Mouse (Mus musculus): ENCODE measurements at regions not wholly inside any gene's neighbourhood (a gene's known extent, or its start where the extent isn't known, plus 50 kb on each side); places are given as distances from the start of the nearest gene placed in this dataset.

DNA sequence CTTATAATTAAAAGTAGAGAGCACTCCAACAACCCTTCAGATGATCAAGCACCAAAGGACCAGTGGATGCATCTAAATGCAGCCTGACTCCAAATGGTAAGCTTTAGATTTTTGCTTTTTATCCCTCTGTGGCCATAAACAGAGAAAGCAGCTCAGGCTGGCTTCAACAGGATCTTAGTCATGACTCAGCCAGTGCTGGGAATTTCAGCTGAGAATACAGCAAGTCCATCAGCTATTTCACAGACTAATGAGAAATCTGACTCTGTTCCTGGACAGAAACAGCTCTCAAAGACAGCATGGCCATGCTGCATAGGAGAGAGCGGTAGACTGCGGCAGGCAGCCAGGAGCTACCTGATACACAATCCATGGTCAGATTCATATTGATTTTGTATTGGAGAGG lies 1800.4 kb upstream of the 5930422O12Rik start:
- Histone ChIP-seq H3K36me3 (ENCODE audit: control insufficient read depth, insufficient read depth) (no peaks in the 10 kb centered on the region), H3K79me2 (ENCODE audit: control insufficient read depth, insufficient read depth) (no peaks in the 10 kb centered on the region), H3K4me3 (ENCODE audit: insufficient read depth, poor library complexity, severe bottlenecking) (no peak overlapping the region), H3ac (ENCODE audit: control insufficient read depth, insufficient read length, low read depth) (no peak overlapping the region), H3K79me3 (ENCODE audit: low read depth) (no peaks in the 10 kb centered on the region), H3K27me3 (ENCODE audit: control insufficient read depth, insufficient read depth, insufficient read length) (no peaks in the 10 kb centered on the region)
- TF ChIP-seq MAX (IDR thresholded peaks at IDR 0.05) (no peak), MYOG (IDR thresholded peaks at IDR 0.05; ENCODE audit: control insufficient read depth, extremely low read depth, insufficient read length) (no peak), USF1 (IDR thresholded peaks at IDR 0.05; ENCODE audit: low read depth) (no peak), CEBPB (IDR thresholded peaks at IDR 0.05; ENCODE audit: low read depth) (no peak)

DNA sequence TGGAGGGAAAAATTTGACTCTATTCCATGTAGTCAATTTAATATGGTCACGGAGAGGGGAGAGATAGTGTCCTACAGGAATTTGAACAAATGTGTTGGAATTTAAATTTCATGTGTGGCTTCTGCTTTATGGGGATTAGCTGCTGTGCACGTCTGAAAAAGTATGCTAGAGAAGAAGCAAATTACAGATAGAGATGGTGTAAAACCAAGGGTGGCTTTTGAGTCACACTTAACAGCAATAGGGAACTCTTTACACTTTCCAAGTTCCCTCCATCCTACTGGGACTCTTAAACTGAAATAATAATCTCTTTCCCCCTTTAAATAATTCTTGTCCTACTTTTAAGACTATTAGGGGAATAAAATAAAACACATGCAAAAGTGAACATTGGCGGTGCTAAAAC lies 1790.1 kb upstream of the 5930422O12Rik start:
- H3K36me3 ChIP-seq (ENCODE audit: control insufficient read depth, insufficient read depth) = no peaks in the 10 kb centered on the region
- H3ac ChIP-seq (ENCODE audit: control insufficient read depth, insufficient read length, low read depth) = no peak overlapping the region
- no peaks in the 10 kb centered on the region for H3K79me2 ChIP-seq (ENCODE audit: control insufficient read depth, insufficient read depth)
- H3K79me3 ChIP-seq (ENCODE audit: low read depth) = no peaks in the 10 kb centered on the region
- TF ChIP-seq CEBPB (IDR thresholded peaks at IDR 0.05; ENCODE audit: low read depth) (no peak), MAX (IDR thresholded peaks at IDR 0.05) (no peak), CTCF (IDR thresholded peaks at IDR 0.05; ENCODE audit: control insufficient read depth, insufficient read depth, insufficient read length) (no peak), MYOG (IDR thresholded peaks at IDR 0.05; ENCODE audit: control insufficient read depth, extremely low read depth, insufficient read length) (no peak), MYOD1 (IDR thresholded peaks at IDR 0.05; ENCODE audit: control insufficient read depth, insufficient read length, low read depth) (no peak), USF1 (IDR thresholded peaks at IDR 0.05; ENCODE audit: low read depth) (no peak), FOSL1 (IDR thresholded peaks at IDR 0.05; ENCODE audit: insufficient read depth, low read length, poor library complexity, severe bottlenecking) (no peak)
- no peaks in the 10 kb centered on the region for H3K27me3 ChIP-seq (ENCODE audit: control insufficient read depth, insufficient read depth, insufficient read length)
- no peak overlapping the region for H3K4me3 ChIP-seq (ENCODE audit: insufficient read depth, poor library complexity, severe bottlenecking)

DNA sequence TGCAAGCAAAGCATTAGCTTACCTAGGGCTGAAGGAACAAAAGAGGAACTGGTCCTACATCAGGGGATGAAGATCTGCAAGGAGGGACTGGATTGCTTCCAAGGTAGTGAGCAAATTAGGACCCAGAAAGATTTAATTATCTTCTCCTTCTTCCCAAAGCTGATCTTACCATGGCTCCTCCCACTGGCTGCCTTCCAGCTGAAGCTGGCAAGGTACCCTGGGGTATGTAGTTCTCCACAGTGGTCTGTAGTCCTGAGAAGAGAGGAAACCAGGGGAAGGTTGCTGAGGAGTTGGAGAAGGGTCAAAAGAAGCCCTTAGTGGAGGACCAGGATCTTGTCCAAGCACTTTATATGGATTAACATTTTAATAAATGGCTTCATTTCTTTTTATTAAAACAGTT lies 1764.8 kb upstream of the 5930422O12Rik start:
- Histone ChIP-seq H3K79me2 (ENCODE audit: control insufficient read depth, insufficient read depth) (no peaks in the 10 kb centered on the region), H3ac (ENCODE audit: control insufficient read depth, insufficient read length, low read depth) (no peak overlapping the region), H3K79me3 (ENCODE audit: low read depth) (no peaks in the 10 kb centered on the region), H3K4me3 (ENCODE audit: insufficient read depth, poor library complexity, severe bottlenecking) (no peak overlapping the region), H3K36me3 (ENCODE audit: control insufficient read depth, insufficient read depth) (no peaks in the 10 kb centered on the region), H3K27me3 (ENCODE audit: control insufficient read depth, insufficient read depth, insufficient read length) (no peaks in the 10 kb centered on the region)
- TF ChIP-seq FOSL1 (IDR thresholded peaks at IDR 0.05; ENCODE audit: insufficient read depth, low read length, poor library complexity, severe bottlenecking) = no peak
- TF ChIP-seq MYOG (IDR thresholded peaks at IDR 0.05; ENCODE audit: control insufficient read depth, extremely low read depth, insufficient read length) = no peak
- TF ChIP-seq CEBPB (IDR thresholded peaks at IDR 0.05; ENCODE audit: low read depth) = no peak
- no peak for TF ChIP-seq MYOD1 (IDR thresholded peaks at IDR 0.05; ENCODE audit: control insufficient read depth, insufficient read length, low read depth)
- TF ChIP-seq CTCF (IDR thresholded peaks at IDR 0.05; ENCODE audit: control insufficient read depth, insufficient read depth, insufficient read length) = no peak

DNA sequence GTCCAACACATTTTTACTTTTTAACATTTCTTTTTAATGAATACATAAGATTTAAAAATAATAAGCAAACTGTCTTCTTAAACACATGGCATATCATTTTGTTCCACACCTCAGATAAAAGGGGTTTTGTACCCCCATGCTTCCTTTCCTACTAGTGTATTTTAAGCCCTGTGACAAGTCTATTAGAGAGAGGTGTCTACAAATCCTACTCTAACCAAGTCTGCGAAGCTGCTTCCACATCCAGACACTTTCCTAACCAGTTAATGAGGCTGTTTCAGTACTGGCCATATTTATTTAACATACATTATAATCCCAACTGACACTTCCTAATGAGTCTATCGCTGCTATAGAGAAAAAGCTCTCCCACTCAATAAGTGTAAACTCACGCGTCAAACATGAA lies 1763.0 kb upstream of the 5930422O12Rik start:
- TF ChIP-seq MYOD1 (IDR thresholded peaks at IDR 0.05; ENCODE audit: control insufficient read depth, insufficient read length, low read depth) = no peak
- no peak for TF ChIP-seq MYOG (IDR thresholded peaks at IDR 0.05; ENCODE audit: control insufficient read depth, extremely low read depth, insufficient read length)
- no peak for TF ChIP-seq USF1 (IDR thresholded peaks at IDR 0.05; ENCODE audit: low read depth)
- TF ChIP-seq CTCF (IDR thresholded peaks at IDR 0.05; ENCODE audit: control insufficient read depth, insufficient read depth, insufficient read length) = no peak
- TF ChIP-seq CEBPB (IDR thresholded peaks at IDR 0.05; ENCODE audit: low read depth) = no peak
- TF ChIP-seq FOSL1 (IDR thresholded peaks at IDR 0.05; ENCODE audit: insufficient read depth, low read length, poor library complexity, severe bottlenecking) = no peak
- TF ChIP-seq MAX (IDR thresholded peaks at IDR 0.05) = no peak
- H3K79me2 ChIP-seq (ENCODE audit: control insufficient read depth, insufficient read depth) = no peaks in the 10 kb centered on the region
- no peaks in the 10 kb centered on the region for H3K36me3 ChIP-seq (ENCODE audit: control insufficient read depth, insufficient read depth)
- no peaks in the 10 kb centered on the region for H3K79me3 ChIP-seq (ENCODE audit: low read depth)
- H3K27me3 ChIP-seq (ENCODE audit: control insufficient read depth, insufficient read depth, insufficient read length) = no peaks in the 10 kb centered on the region
- H3ac ChIP-seq (ENCODE audit: control insufficient read depth, insufficient read length, low read depth) = no peak overlapping the region
- H3K4me3 ChIP-seq (ENCODE audit: insufficient read depth, poor library complexity, severe bottlenecking) = no peak overlapping the region

DNA sequence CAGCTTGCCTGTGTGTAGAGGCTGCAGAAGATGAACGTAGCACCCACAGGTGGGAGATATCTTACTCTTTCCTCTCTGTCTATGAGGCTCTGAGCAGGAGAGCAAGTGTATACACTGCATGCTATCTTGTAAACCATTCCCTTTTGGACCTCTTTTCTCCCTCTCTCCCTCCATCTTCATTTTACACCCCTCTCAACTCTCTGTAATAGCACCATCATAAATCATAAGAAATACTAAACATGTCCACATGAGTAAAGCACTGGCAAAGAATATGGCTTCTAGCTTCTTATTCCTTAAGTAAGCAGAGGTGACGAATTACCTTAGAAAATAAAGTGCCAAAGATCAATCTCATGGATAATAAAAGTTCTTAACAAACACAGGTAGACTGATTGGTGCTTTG lies 1724.3 kb upstream of the 5930422O12Rik start:
- no peak overlapping the region for H3ac ChIP-seq (ENCODE audit: control insufficient read depth, insufficient read length, low read depth)
- no peak overlapping the region for H3K4me3 ChIP-seq (ENCODE audit: insufficient read depth, poor library complexity, severe bottlenecking)
- H3K27me3 ChIP-seq (ENCODE audit: control insufficient read depth, insufficient read depth, insufficient read length) = no peaks in the 10 kb centered on the region
- H3K36me3 ChIP-seq (ENCODE audit: control insufficient read depth, insufficient read depth) = no peaks in the 10 kb centered on the region
- TF ChIP-seq USF1 (IDR thresholded peaks at IDR 0.05; ENCODE audit: low read depth) (no peak), MYOG (IDR thresholded peaks at IDR 0.05; ENCODE audit: control insufficient read depth, extremely low read depth, insufficient read length) (no peak), MYOD1 (IDR thresholded peaks at IDR 0.05; ENCODE audit: control insufficient read depth, insufficient read length, low read depth) (no peak), CTCF (IDR thresholded peaks at IDR 0.05; ENCODE audit: control insufficient read depth, insufficient read depth, insufficient read length) (no peak), FOSL1 (IDR thresholded peaks at IDR 0.05; ENCODE audit: insufficient read depth, low read length, poor library complexity, severe bottlenecking) (no peak), MAX (IDR thresholded peaks at IDR 0.05) (no peak), CEBPB (IDR thresholded peaks at IDR 0.05; ENCODE audit: low read depth) (no peak)
- no peaks in the 10 kb centered on the region for H3K79me2 ChIP-seq (ENCODE audit: control insufficient read depth, insufficient read depth)
- no peaks in the 10 kb centered on the region for H3K79me3 ChIP-seq (ENCODE audit: low read depth)

DNA sequence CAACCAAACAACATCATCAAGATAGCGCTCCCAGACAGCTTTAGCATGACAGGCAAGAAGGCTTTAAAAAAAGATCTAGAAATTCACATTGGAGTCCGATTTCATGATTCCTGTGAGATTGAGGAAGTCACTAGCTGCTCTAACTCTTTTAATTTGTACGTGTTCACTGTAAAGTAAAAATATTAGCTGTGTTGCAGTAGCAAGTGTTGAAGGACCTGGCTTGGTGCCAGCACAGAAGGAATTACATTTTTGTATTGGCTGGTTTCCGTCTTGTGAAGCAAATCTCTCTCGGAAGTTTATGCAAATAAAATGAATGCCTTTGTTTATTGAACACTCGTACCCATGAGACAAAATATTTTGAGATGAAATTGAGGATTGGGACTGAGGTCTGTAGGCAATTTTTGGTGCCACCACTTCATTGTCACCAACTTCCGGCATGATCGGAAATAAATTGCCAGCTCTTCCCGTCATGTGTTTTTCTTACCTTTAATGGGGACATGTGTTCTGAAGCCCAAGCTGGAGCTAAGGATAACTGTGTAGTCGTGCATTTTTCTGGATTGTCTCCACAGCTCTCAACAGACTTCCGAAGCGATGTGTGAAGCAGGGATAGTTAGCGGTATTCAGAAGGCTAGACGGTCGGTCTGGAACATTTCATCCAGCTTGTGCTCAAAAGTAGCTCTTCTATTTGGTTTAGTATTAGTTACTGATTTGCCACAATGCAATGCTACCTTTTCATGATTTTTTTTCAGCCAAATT lies 1715.0 kb upstream of the 5930422O12Rik start:
- Histone ChIP-seq H3K4me3 (ENCODE audit: insufficient read depth, poor library complexity, severe bottlenecking) (no peak overlapping the region), H3ac (ENCODE audit: control insufficient read depth, insufficient read length, low read depth) (no peak overlapping the region), H3K36me3 (ENCODE audit: control insufficient read depth, insufficient read depth) (no peaks in the 10 kb centered on the region), H3K27me3 (ENCODE audit: control insufficient read depth, insufficient read depth, insufficient read length) (no peaks in the 10 kb centered on the region), H3K79me3 (ENCODE audit: low read depth) (no peaks in the 10 kb centered on the region), H3K79me2 (ENCODE audit: control insufficient read depth, insufficient read depth) (no peaks in the 10 kb centered on the region)
- TF ChIP-seq MAX (IDR thresholded peaks at IDR 0.05) = no peak
- no peak for TF ChIP-seq MYOG (IDR thresholded peaks at IDR 0.05; ENCODE audit: control insufficient read depth, extremely low read depth, insufficient read length)
- TF ChIP-seq USF1 (IDR thresholded peaks at IDR 0.05; ENCODE audit: low read depth) = no peak
- no peak for TF ChIP-seq MYOD1 (IDR thresholded peaks at IDR 0.05; ENCODE audit: control insufficient read depth, insufficient read length, low read depth)
- TF ChIP-seq CEBPB (IDR thresholded peaks at IDR 0.05; ENCODE audit: low read depth) = no peak
- no peak for TF ChIP-seq CTCF (IDR thresholded peaks at IDR 0.05; ENCODE audit: control insufficient read depth, insufficient read depth, insufficient read length)
- TF ChIP-seq FOSL1 (IDR thresholded peaks at IDR 0.05; ENCODE audit: insufficient read depth, low read length, poor library complexity, severe bottlenecking) = no peak
